Mouse (Mus musculus): ENCODE results near the gene Ehf. TPM values are rescaled to one million over a fixed set of nuclear protein-coding genes. Genes with fewer than 3 reads are reported as not detected.

Ehf gene
- polyA plus RNA-seq, 1 experiment from 2014 or later, result 0.33 TPM

- no peak overlapping the region for H3K4me3 ChIP-seq (ENCODE audit: low read depth, low read length)
- H3K27ac ChIP-seq (ENCODE audit: low read depth, low read length), result no peak overlapping the region
- no peak overlapping the region for H3K4me2 ChIP-seq
- no peaks in the 10 kb centered on the region for H3K36me3 ChIP-seq (ENCODE audit: control insufficient read depth, insufficient read depth, low read length)
- ATAC-seq (replicated peaks; ENCODE audit: insufficient number of reproducible peaks, low FRiP score, low TSS enrichment), result no peak
- no peak overlapping the region for H3K9ac ChIP-seq (ENCODE audit: low read depth, low read length)
- H3K4me1 ChIP-seq (ENCODE audit: control insufficient read depth, insufficient read depth, low read length), result peaks cover 7% of the 10 kb centered on the region
- H3K9me3 ChIP-seq (replicated peaks; ENCODE audit: control insufficient read depth, low read length), result no peaks in the 10 kb centered on the region
- H3K27me3 ChIP-seq (ENCODE audit: control insufficient read depth, insufficient read depth, low read length), result no peaks in the 10 kb centered on the region
- 79% methylated on average over 3 of the region's 3 CpGs for WGBS (ENCODE audit: insufficient replicate concordance)
These were observed 12.9 kb downstream of the Ehf start for GRCm38 (mm10) chr2:103290167-103290566.

- Histone ChIP-seq H3K4me1 (ENCODE audit: control insufficient read depth, insufficient read depth, low read length) (peaks cover 7% of the 10 kb centered on the region), H3K36me3 (ENCODE audit: control insufficient read depth, insufficient read depth, low read length) (no peaks in the 10 kb centered on the region), H3K4me3 (ENCODE audit: low read depth, low read length) (no peak overlapping the region), H3K9me3 (replicated peaks; ENCODE audit: control insufficient read depth, low read length) (no peaks in the 10 kb centered on the region), H3K9ac (ENCODE audit: low read depth, low read length) (no peak overlapping the region), H3K27me3 (ENCODE audit: control insufficient read depth, insufficient read depth, low read length) (no peaks in the 10 kb centered on the region), H3K27ac (ENCODE audit: low read depth, low read length) (no peak overlapping the region), H3K4me2 (no peak overlapping the region)
- no peak for ATAC-seq (replicated peaks; ENCODE audit: insufficient number of reproducible peaks, low FRiP score, low TSS enrichment)
- 46% methylated on average over 7 of the region's 7 CpGs for WGBS (ENCODE audit: insufficient replicate concordance)
These were observed 13.6 kb downstream of the Ehf start for GRCm38 (mm10) chr2:103289407-103289950.

GRCm38 (mm10) chr2:103287716-103288115, 15.4 kb downstream of the Ehf start:
- Histone ChIP-seq H3K27me3 (ENCODE audit: control insufficient read depth, insufficient read depth, low read length) (no peaks in the 10 kb centered on the region), H3K9ac (ENCODE audit: low read depth, low read length) (no peak overlapping the region), H3K27ac (ENCODE audit: low read depth, low read length) (no peak overlapping the region), H3K4me1 (ENCODE audit: control insufficient read depth, insufficient read depth, low read length) (peaks cover 7% of the 10 kb centered on the region), H3K4me2 (no peak overlapping the region), H3K9me3 (replicated peaks; ENCODE audit: control insufficient read depth, low read length) (no peaks in the 10 kb centered on the region), H3K36me3 (ENCODE audit: control insufficient read depth, insufficient read depth, low read length) (no peaks in the 10 kb centered on the region), H3K4me3 (ENCODE audit: low read depth, low read length) (no peak overlapping the region)
- no peak for ATAC-seq (replicated peaks; ENCODE audit: insufficient number of reproducible peaks, low FRiP score, low TSS enrichment)
- 82% methylated on average over 5 of the region's 5 CpGs for WGBS (ENCODE audit: insufficient replicate concordance)

GRCm38 (mm10) chr2:103285561-103285960, 17.5 kb downstream of the Ehf start:
- Histone ChIP-seq H3K4me1 (ENCODE audit: control insufficient read depth, insufficient read depth, low read length) (peaks cover 7% of the 10 kb centered on the region), H3K27me3 (ENCODE audit: control insufficient read depth, insufficient read depth, low read length) (no peaks in the 10 kb centered on the region), H3K4me3 (ENCODE audit: low read depth, low read length) (no peak overlapping the region), H3K36me3 (ENCODE audit: control insufficient read depth, insufficient read depth, low read length) (no peaks in the 10 kb centered on the region), H3K9ac (ENCODE audit: low read depth, low read length) (no peak overlapping the region), H3K4me2 (no peak overlapping the region), H3K9me3 (replicated peaks; ENCODE audit: control insufficient read depth, low read length) (no peaks in the 10 kb centered on the region), H3K27ac (ENCODE audit: low read depth, low read length) (no peak overlapping the region)
- ATAC-seq (replicated peaks; ENCODE audit: insufficient number of reproducible peaks, low FRiP score, low TSS enrichment), result no peak
- 37% methylated on average over 2 of the region's 2 CpGs for WGBS (ENCODE audit: insufficient replicate concordance)

GRCm38 (mm10) chr2:103283730-103284129, 19.3 kb downstream of the Ehf start:
- Histone ChIP-seq H3K4me1 (ENCODE audit: control insufficient read depth, insufficient read depth, low read length) (no peaks in the 10 kb centered on the region), H3K36me3 (ENCODE audit: control insufficient read depth, insufficient read depth, low read length) (no peaks in the 10 kb centered on the region), H3K9me3 (replicated peaks; ENCODE audit: control insufficient read depth, low read length) (no peaks in the 10 kb centered on the region), H3K4me2 (no peak overlapping the region), H3K27ac (ENCODE audit: low read depth, low read length) (no peak overlapping the region), H3K27me3 (ENCODE audit: control insufficient read depth, insufficient read depth, low read length) (no peaks in the 10 kb centered on the region), H3K4me3 (ENCODE audit: low read depth, low read length) (no peak overlapping the region), H3K9ac (ENCODE audit: low read depth, low read length) (no peak overlapping the region)
- 78% methylated on average over 8 of the region's 8 CpGs for WGBS (ENCODE audit: insufficient replicate concordance)
- ATAC-seq (replicated peaks; ENCODE audit: insufficient number of reproducible peaks, low FRiP score, low TSS enrichment), result no peak

- Histone ChIP-seq H3K4me3 (ENCODE audit: low read depth, low read length) (no peak overlapping the region), H3K9me3 (replicated peaks; ENCODE audit: control insufficient read depth, low read length) (no peaks in the 10 kb centered on the region), H3K27me3 (ENCODE audit: control insufficient read depth, insufficient read depth, low read length) (no peaks in the 10 kb centered on the region), H3K27ac (ENCODE audit: low read depth, low read length) (no peak overlapping the region), H3K36me3 (ENCODE audit: control insufficient read depth, insufficient read depth, low read length) (no peaks in the 10 kb centered on the region), H3K4me2 (no peak overlapping the region), H3K9ac (ENCODE audit: low read depth, low read length) (no peak overlapping the region), H3K4me1 (ENCODE audit: control insufficient read depth, insufficient read depth, low read length) (no peaks in the 10 kb centered on the region)
- WGBS (ENCODE audit: insufficient replicate concordance), result 30% methylated on average over 8 of the region's 8 CpGs
- 0 out of 2 replicates have a peak, but pooled peaks have one; percentile 39 for ATAC-seq (replicated peaks; ENCODE audit: insufficient number of reproducible peaks, low FRiP score, low TSS enrichment)
These were observed 20.8 kb downstream of the Ehf start for GRCm38 (mm10) chr2:103282184-103282750.

- no peak for ATAC-seq (replicated peaks; ENCODE audit: insufficient number of reproducible peaks, low FRiP score, low TSS enrichment)
- Histone ChIP-seq H3K27me3 (ENCODE audit: control insufficient read depth, insufficient read depth, low read length) (no peaks in the 10 kb centered on the region), H3K4me1 (ENCODE audit: control insufficient read depth, insufficient read depth, low read length) (no peaks in the 10 kb centered on the region), H3K4me3 (ENCODE audit: low read depth, low read length) (no peak overlapping the region), H3K9me3 (replicated peaks; ENCODE audit: control insufficient read depth, low read length) (no peaks in the 10 kb centered on the region), H3K27ac (ENCODE audit: low read depth, low read length) (no peak overlapping the region), H3K9ac (ENCODE audit: low read depth, low read length) (no peak overlapping the region), H3K4me2 (no peak overlapping the region), H3K36me3 (ENCODE audit: control insufficient read depth, insufficient read depth, low read length) (no peaks in the 10 kb centered on the region)
- 79% methylated on average over 1 of the region's 1 CpGs for WGBS (ENCODE audit: insufficient replicate concordance)
These were observed 23.2 kb downstream of the Ehf start for GRCm38 (mm10) chr2:103279927-103280326.

GRCm38 (mm10) chr2:103278476-103278875, 24.6 kb downstream of the Ehf start:
- ATAC-seq (replicated peaks; ENCODE audit: insufficient number of reproducible peaks, low FRiP score, low TSS enrichment), result no peak
- H3K4me3 ChIP-seq (ENCODE audit: low read depth, low read length), result no peak overlapping the region
- H3K4me2 ChIP-seq, result no peak overlapping the region
- H3K27me3 ChIP-seq (ENCODE audit: control insufficient read depth, insufficient read depth, low read length), result no peaks in the 10 kb centered on the region
- no peak overlapping the region for H3K9ac ChIP-seq (ENCODE audit: low read depth, low read length)
- H3K9me3 ChIP-seq (replicated peaks; ENCODE audit: control insufficient read depth, low read length), result no peaks in the 10 kb centered on the region
- no peak overlapping the region for H3K27ac ChIP-seq (ENCODE audit: low read depth, low read length)
- WGBS (ENCODE audit: insufficient replicate concordance), result 41% methylated on average over 1 of the region's 1 CpGs
- no peaks in the 10 kb centered on the region for H3K4me1 ChIP-seq (ENCODE audit: control insufficient read depth, insufficient read depth, low read length)
- no peaks in the 10 kb centered on the region for H3K36me3 ChIP-seq (ENCODE audit: control insufficient read depth, insufficient read depth, low read length)

GRCm38 (mm10) chr2:103277794-103278193, 25.3 kb downstream of the Ehf start:
- H3K4me1 ChIP-seq (ENCODE audit: control insufficient read depth, insufficient read depth, low read length), result no peaks in the 10 kb centered on the region
- no peaks in the 10 kb centered on the region for H3K9me3 ChIP-seq (replicated peaks; ENCODE audit: control insufficient read depth, low read length)
- no peak for ATAC-seq (replicated peaks; ENCODE audit: insufficient number of reproducible peaks, low FRiP score, low TSS enrichment)
- no peak overlapping the region for H3K27ac ChIP-seq (ENCODE audit: low read depth, low read length)
- no peak overlapping the region for H3K4me2 ChIP-seq
- H3K9ac ChIP-seq (ENCODE audit: low read depth, low read length), result no peak overlapping the region
- WGBS (ENCODE audit: insufficient replicate concordance), result 45% methylated on average over 1 of the region's 1 CpGs
- H3K27me3 ChIP-seq (ENCODE audit: control insufficient read depth, insufficient read depth, low read length), result no peaks in the 10 kb centered on the region
- H3K36me3 ChIP-seq (ENCODE audit: control insufficient read depth, insufficient read depth, low read length), result no peaks in the 10 kb centered on the region
- no peak overlapping the region for H3K4me3 ChIP-seq (ENCODE audit: low read depth, low read length)
